Mouse (Mus musculus): ENCODE results near the gene Klc2.
"Not testable (repeated sequence)": the region's sequence is repeated elsewhere in the genome, so short reads cannot be mapped to it uniquely, and the experiment has no call there.

Klc2 gene

GRCm38 (mm10) chr19:5118384-5118698, at the start of gene Klc2:
Klc2 (minus strand) TSS chr19:5118560.
- DNase-seq (ENCODE audit: low spot score): no peak

- no peak for DNase-seq (ENCODE audit: low spot score)
Measured at GRCm38 (mm10) chr19:5167477-5167876, 49.1 kb upstream of the Klc2 start.

DNA sequence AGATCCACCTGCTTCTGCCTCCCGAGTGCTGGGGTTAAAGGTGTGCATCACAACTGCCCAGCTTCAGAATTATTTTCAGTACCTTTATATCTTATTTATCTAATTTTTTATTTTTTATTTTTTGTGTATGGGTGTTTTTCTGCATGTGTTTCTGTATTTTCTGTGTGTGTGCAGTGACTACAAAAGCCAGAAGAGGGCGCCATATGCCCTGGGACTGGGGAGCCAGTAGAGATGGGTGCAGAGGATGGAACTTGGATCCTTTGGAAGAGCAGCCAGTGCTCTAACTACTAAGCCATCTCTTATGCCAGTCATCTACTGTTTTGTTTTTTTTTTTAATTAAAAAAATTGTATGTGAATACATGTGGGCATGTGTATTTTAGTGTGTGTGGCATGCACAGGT, 46.0 kb upstream of the Klc2 start:
- peak; percentile 26 for DNase-seq (ENCODE audit: low spot score)

DNA sequence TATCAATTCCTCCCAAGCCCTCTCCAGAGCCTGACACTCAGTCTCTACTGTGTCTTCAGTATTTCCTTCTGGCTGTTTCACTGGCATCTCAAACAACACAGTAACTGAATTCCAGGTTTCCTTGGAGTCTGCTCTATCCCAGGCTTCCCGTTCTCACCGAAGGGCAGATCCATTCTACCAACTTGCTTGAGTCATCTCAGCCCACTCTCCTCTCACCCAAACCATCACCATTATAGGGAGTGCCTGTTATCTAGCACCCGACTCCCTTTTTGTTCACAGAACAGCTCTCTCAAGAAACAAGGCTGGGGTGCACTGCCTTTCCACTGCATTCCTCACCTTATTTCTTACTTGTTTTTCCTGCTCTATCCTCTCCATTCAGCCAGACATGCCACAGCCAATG, 43.6 kb upstream of the Klc2 start:
- DNase-seq (ENCODE audit: low spot score): no peak

DNA sequence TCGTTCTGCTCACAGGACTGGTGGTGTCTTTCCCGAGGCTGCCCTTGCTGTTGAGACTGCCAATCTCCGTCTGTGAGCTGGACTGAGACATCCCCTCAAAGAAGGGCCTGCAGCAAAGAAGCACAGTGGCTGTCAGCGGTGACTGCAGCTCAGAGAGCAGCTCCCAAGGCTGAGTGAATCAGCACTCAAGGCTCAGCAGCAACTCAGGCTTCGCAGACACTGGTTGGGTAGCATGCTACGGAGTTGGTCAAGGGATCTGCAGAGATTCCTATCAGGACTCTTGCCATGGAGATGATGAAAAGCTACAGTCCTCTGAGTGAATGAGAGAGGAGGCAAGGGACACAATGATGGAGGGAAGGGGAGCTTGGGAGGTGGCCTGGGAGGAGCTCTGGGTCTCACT, 33.9 kb upstream of the Klc2 start:
- DNase-seq (ENCODE audit: low spot score): no peak

DNA sequence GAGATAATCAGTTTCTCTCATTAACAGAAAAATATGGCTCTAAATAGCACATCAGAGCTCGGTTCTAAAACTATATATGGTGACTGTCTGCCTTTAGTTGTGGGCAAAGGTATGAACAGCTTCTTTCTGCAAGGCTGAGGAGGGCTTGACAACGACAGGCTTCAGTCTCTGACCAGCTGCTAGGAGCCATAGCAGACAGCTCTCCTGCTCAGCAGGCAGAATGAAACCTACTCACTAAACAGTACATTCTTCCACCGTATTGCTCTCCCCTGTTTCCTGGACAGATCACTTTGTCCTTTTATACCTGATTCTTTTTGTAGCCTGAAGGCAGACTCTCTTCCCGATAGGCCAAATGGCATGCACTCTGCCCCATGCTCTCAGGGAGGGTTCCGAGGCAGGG, 33.4 kb upstream of the Klc2 start:
- DNase-seq (ENCODE audit: low spot score): no peak

- peak; percentile 44 for DNase-seq (ENCODE audit: low spot score)
Measured at GRCm38 (mm10) chr19:5151331-5151730, 33.0 kb upstream of the Klc2 start.

DNA sequence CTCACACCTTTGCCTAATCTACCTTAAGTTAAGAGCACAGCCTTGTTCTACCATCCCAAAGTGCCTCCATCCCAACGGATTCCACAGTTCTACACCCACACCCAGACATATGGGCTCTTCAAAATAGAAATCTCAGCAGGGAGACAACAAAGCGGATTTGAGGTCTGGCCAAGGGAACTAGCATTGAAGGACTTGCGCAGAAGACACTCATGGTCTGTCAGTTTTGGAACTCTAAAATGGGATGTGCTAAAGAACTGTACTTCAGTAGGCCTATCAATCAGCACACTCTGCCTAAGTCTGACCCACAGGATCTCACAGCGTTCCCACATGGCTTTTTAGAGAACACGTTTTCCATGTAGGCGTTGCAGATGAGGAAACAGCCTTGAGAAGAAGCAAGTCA, 32.0 kb upstream of the Klc2 start:
- DNase-seq (ENCODE audit: low spot score): no peak

DNA sequence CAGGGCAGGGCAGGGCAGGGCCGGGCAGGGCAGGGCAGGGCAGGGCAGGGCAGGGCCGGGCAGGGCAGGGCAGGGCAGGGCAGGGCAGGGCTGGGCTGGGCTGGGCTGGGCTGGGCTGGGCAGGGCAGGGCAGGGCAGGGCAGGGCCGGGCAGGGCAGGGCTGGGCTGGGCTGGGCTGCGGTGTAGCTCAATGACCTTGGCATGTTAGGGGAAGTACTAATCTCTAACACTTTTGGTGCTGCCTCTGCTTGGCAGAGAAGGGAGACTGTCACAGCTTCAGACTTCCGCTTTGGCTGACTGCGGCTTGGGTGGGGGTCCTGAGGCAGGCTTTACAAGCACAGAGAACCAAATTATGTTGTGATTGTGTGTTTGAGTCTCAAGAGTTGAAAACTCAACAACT, 30.7 kb upstream of the Klc2 start:
- not testable (repeated sequence) for DNase-seq (ENCODE audit: low spot score)

DNA sequence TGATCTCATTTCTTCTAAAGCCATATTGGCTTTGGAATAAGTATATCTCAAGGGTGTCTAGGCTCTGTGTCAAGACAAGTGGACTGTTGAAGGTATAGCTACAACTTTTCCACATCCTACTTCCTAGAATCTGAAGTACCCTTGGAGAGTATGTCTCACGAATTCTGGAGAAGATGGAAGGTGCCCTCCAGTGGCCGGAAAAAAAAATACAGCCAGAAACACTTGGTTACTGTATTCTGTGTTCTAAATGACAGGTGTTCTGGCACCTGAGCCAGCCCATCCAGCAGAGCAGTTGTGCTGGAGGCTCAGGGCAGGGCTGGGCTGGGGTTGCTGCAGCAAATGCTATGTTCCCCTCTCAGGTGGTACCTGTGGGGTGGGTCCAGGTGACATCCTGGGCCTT, 21.3 kb upstream of the Klc2 start:
- DNase-seq (ENCODE audit: low spot score): peak; percentile 29

DNA sequence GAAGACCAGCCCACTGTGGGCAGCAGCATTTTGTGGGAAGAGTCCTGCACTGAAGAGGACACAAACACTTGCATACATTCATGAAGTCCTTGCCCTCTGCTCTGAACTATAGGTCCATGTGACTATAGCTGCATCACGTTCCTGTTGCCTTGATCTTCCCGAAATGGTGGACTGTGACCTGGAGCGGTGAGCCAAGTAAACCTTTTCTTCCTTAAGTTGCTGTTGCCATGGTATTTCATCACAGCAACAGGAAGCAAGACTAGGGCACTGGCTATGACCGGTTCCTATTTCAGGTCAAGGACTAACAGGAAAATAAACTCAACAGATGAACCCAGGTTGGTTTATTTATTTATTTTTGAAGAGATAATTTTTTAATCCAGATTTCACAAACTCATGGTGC, 12.9 kb upstream of the Klc2 start:
- DNase-seq (ENCODE audit: low spot score): no peak

DNA sequence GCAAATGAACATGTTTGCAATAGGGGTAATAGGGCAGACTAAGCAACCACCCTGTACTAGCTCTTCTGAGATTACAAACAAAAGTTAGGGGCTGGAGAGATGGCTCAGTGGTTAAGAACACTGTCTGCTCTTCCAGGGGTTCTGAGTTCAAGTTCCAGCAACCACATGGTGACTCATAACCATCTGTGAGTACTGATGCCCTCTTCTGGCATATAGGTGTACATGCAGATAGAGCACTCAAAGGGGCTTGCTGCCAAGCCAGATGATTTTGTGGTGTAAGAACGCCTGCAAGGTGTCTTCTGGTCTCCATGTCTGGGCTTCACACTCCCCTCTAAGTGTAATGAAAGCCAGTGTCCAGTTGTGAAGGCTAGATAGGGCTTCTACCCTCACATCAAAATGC, 11.4 kb upstream of the Klc2 start:
- no peak for DNase-seq (ENCODE audit: low spot score)

DNA sequence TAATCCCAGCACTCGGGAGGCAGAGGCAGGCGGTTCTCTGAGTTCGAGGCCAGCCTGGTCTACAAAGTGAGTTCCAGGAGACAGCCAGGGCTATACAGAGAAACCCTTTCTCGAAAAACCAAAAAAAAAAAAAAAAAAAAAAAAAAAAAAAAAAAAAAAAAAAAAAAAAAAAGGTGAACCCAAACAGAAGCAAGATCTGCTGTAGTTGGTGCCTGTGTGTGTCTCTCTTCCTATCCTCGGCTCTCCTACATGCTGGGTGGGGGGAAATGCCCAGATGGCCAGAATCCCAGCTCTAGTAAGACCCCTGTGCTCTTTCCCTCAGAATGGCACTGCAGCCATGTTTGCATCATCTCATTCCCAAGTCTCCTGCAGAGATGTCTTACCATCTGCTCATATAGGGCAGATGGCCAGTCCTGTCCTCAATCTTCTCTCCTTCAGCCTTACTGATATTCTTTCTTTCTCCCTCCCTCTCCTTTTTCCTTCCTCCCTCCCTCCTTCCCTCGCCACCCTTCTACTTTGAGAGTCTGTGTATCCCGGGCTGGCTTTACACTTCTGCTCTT, 5.8 kb upstream of the Klc2 start:
- DNase-seq (ENCODE audit: low spot score): no peak

- no peak for DNase-seq (ENCODE audit: low spot score)
Measured at GRCm38 (mm10) chr19:5123241-5123640, 4.9 kb upstream of the Klc2 start.

DNA sequence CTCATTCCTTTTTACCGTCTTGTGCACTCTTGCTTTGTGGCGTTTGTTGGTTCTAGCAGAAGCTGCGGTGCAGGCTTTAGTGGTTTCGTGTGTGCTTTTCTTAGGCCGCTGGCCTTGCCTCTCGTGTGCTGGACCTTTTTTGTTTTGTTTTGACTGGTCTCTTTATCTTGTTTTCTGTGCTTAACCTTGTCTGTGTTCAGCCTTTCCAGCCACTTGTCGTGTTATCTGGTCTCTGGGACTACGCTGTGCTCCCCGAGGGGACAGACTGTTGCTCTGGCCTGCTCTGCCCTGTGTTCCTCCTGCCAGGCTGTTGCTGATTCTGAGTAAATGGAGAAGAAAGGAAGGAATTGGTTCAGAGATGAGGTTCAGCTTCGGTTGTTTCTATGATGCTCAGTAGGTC, 4.1 kb upstream of the Klc2 start:
- DNase-seq (ENCODE audit: low spot score): no peak

- DNase-seq (ENCODE audit: low spot score): peak; percentile 66
Measured at GRCm38 (mm10) chr19:5117494-5118383, 621 bp downstream of the Klc2 start.

DNA sequence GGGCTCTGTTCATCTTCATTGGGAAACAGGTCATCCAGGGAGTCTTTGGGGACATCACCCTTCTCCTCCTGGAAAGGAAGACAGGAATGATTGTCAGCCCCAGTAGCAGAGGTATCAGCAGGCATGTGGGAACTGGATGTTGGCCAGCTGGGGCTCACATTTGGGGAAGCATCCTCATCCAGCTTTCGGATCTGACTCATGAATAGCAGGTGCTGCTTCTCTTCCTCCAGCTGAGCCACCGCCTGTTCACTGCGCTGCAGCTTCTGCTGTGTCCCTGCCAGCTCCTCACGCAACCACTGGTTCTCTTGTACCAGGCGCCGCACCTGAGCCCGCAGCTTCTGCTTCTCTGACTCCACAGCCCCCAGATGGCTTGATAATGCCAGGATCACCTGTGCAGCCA, 4.6 kb downstream of the Klc2 start:
- no peak for DNase-seq (ENCODE audit: low spot score)

GRCm38 (mm10) chr19:5109659-5110453, 8.5 kb downstream of the Klc2 start:
- DNase-seq (ENCODE audit: low spot score): peak; percentile 26

DNA sequence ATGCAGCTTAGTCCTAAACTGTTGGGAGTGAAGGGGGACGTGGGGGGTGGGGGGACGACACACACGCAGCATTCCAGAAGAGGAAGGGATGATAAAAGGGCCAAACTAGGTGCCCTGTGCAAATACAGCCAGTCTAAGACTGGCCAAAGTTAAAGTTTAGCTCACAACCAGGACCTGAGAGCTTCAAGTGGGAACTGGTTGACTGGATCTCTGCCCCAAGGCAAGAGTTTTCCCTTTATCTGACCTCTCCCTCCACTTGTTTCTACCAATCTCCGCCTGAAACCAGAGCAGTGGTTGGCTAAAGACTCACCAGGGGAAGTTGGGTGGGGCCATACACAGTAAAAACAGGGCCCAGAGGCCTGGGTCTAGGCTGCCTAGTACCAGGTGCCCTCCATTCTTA, 9.7 kb downstream of the Klc2 start:
- no peak for DNase-seq (ENCODE audit: low spot score)

GRCm38 (mm10) chr19:5108271-5108575, 10.1 kb downstream of the Klc2 start:
- no peak for DNase-seq (ENCODE audit: low spot score)

- DNase-seq (ENCODE audit: low spot score): no peak
Measured at GRCm38 (mm10) chr19:5107556-5108270, 10.6 kb downstream of the Klc2 start.

DNA sequence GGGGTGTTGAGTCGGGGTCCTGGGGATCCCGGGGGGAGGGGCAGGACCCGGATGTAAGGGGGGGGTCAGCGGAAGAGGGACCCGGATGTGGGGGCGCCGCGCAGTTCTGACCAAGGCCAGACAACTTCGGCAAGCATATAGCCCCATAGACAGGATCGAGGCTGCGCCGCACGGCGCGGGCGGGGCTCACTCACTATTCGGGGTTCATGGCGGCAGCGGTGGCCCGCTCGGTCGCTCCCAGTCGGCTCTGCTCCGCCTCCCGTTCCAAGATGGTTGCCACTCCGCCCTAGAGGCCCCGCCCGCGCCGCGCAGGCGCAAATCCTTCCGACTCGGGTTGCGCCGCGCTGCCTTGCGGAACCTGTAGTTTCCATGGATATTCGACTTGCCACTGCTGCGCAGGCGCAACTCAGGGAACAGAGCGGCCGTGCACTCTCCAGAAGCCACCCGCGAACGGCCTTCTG, 11.6 kb downstream of the Klc2 start, which contains the start of gene Rab1b:
TSS of gene Rab1b (minus strand) at position 342 of the 461 bp plus-strand sequence.
- DNase-seq (ENCODE audit: low spot score): peak; percentile 99

Data from T-cell, adult 2 months (primary cell).